Mouse (Mus musculus) stomach, embryonic 14.5 days (tissue): ENCODE results near the gene Kcnip4. TPM values are rescaled to one million over a fixed set of nuclear protein-coding genes. Genes with fewer than 3 reads are reported as not detected.

Experiments used
- ATAC-seq: fragments of 200-750 bp; cut with Nextera tagmentation; 2 replicates; pipeline ENCODE4 v1.8.0; 2017; ENCODE audit warnings: low read depth, moderate TSS enrichment; ENCODE audit not compliant: insufficient number of reproducible peaks, insufficient read depth, low FRiP score
- H3K27ac ChIP-seq: fragments of 300-500 bp; sonication (generic); 2 replicates; pipeline ENCODE4 v1.5.1; 2014; ENCODE audit warnings: mild to moderate bottlenecking, low read length, moderate library complexity, mixed read lengths
- H3K27me3 ChIP-seq: fragments of 300-500 bp; sonication (generic); 2 replicates; pipeline ENCODE4 v1.6.1; 2014; ENCODE audit warnings: low read length, control low read depth, mixed read lengths; ENCODE audit not compliant: control insufficient read depth, insufficient read depth
- H3K36me3 ChIP-seq: fragments of 300-500 bp; sonication (generic); 2 replicates; pipeline ENCODE4 v1.6.1; 2014; ENCODE audit warnings: mild to moderate bottlenecking, control low read depth, low read length, moderate library complexity, mixed read lengths; ENCODE audit not compliant: control insufficient read depth, insufficient read depth
- H3K4me1 ChIP-seq: fragments of 300-500 bp; sonication (generic); 2 replicates; pipeline ENCODE4 v1.6.1; 2014; ENCODE audit warnings: low read length, control low read depth, mixed read lengths; ENCODE audit not compliant: control insufficient read depth, insufficient read depth
- H3K4me2 ChIP-seq: fragments of 300-500 bp; sonication (generic); replicated peaks from 2 replicates; pipeline ENCODE4 v1.6.1; 2014; ENCODE audit warnings: low read depth, low read length, control low read depth
- H3K4me3 ChIP-seq: fragments of 300-500 bp; sonication (generic); 2 replicates; pipeline ENCODE4 v1.5.1; 2014; ENCODE audit warnings: low read depth, low read length, control low read depth
- H3K9ac ChIP-seq: fragments of 300-500 bp; sonication (generic); replicated peaks from 2 replicates; pipeline ENCODE4 v1.6.1; 2014; ENCODE audit warnings: low read depth, mild to moderate bottlenecking, control low read depth, low read length, moderate library complexity, mixed read lengths
- H3K9me3 ChIP-seq: fragments of 300-500 bp; sonication (generic); 2 replicates; pipeline ENCODE4 v1.6.1; 2016; ENCODE audit warnings: low read depth, low read length, control low read depth; ENCODE audit not compliant: control insufficient read depth
- WGBS: fragments of 180-500 bp; shearing (Covaris S2); extraction: QIAGEN DNeasy Blood & Tissue Kit; methylation state at CpG from one replicate; pipeline ENCODE4 v1.1.7; 2014; 5-methylcytosine and 5-hydroxymethylcytosine counted together
- polyA plus RNA-seq: library from polyadenylated mRNA; unstranded; fragments of >200 nt; fragmentation: Nextera tagmentation; extraction: Ambion mirVana; gene quantifications from 2 replicates; pipeline ENCODE4 v1.2.1, GENCODE M21; 2014

The Kcnip4 gene
- polyA plus RNA-seq, 1 experiment from 2014 or later, result 6.1 TPM

DNA sequence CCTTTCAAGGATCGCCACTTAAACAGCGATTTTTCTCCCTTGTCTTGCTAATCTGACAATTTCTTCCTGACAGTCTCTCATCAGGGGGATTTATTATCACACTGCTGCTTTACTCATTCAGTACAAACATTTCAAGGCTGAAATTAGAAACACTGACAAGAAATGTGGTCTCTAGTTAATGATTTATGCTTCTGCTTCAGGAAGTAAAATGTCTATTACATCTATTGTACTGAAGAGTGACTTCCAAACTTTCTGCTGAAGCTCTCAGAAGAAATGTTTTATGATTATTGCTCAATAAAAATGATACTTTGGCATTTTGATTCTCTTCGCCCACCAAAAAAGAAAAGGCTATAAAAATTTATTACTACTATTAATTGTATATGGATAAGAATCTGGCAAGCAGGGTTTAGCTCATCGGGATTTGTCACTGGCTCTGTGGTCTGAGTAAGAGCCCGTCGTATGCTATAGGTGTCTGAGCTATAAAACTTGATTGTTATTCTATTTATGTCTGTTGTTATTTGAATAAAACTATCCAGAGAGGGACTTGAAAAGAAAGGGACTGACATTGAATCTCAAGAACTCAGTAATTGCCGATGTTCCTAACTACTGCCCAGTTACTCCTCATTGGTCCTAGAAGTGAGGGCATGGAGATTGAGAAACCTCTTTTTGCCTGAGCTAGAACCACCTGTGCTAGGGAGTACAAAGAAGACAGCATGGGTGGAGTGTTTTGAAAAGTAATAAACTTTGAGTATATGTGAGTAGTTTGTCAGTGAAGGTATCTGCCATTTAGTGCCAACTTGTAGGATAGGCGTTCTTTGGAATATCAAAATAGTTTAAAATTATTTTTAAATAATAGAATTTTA, 844.7 kb downstream of the Kcnip4 start:
- no peaks in the 10 kb centered on the region for H3K4me1 ChIP-seq
- no peaks in the 10 kb centered on the region for H3K36me3 ChIP-seq
- H3K9ac ChIP-seq, result no peak overlapping the region
- no peaks in the 10 kb centered on the region for H3K9me3 ChIP-seq
- H3K27me3 ChIP-seq, result no peaks in the 10 kb centered on the region
- no peak for ATAC-seq
- no peak overlapping the region for H3K27ac ChIP-seq
- WGBS, result 77% methylated on average over 8 of the region's 8 CpGs
- no peak overlapping the region for H3K4me3 ChIP-seq
- H3K4me2 ChIP-seq, result no peak overlapping the region

- no peak for ATAC-seq
- no peak overlapping the region for H3K27ac ChIP-seq
- 83% methylated on average over 3 of the region's 3 CpGs for WGBS
These were observed 862.2 kb downstream of the Kcnip4 start for GRCm38 (mm10) chr5:48662504-48662903.

GRCm38 (mm10) chr5:48659975-48660374, 864.7 kb downstream of the Kcnip4 start:
- H3K27ac ChIP-seq, result no peak overlapping the region
- no peaks in the 10 kb centered on the region for H3K4me1 ChIP-seq
- no peaks in the 10 kb centered on the region for H3K9me3 ChIP-seq
- ATAC-seq, result no peak
- H3K36me3 ChIP-seq, result no peaks in the 10 kb centered on the region
- H3K27me3 ChIP-seq, result no peaks in the 10 kb centered on the region
- no peak overlapping the region for H3K9ac ChIP-seq
- H3K4me3 ChIP-seq, result no peak overlapping the region
- H3K4me2 ChIP-seq, result no peak overlapping the region
- 96% methylated on average over 3 of the region's 3 CpGs for WGBS

More at GRCm38 (mm10) chr5:48662504-48662903, 862.2 kb downstream of the Kcnip4 start:
- Histone ChIP-seq H3K9ac (no peak overlapping the region), H3K4me1 (no peaks in the 10 kb centered on the region), H3K36me3 (no peaks in the 10 kb centered on the region), H3K4me2 (no peak overlapping the region), H3K9me3 (no peaks in the 10 kb centered on the region), H3K27me3 (no peaks in the 10 kb centered on the region), H3K4me3 (no peak overlapping the region)

- Histone ChIP-seq H3K27me3 (no peaks in the 10 kb centered on the region), H3K4me1 (no peaks in the 10 kb centered on the region), H3K9ac (no peak overlapping the region), H3K4me2 (no peak overlapping the region), H3K4me3 (no peak overlapping the region), H3K27ac (no peak overlapping the region), H3K9me3 (no peaks in the 10 kb centered on the region), H3K36me3 (no peaks in the 10 kb centered on the region)
- ATAC-seq, result no peak
- 53% methylated on average over 4 of the region's 4 CpGs for WGBS
These were observed 874.2 kb downstream of the Kcnip4 start for GRCm38 (mm10) chr5:48650496-48650895.

DNA sequence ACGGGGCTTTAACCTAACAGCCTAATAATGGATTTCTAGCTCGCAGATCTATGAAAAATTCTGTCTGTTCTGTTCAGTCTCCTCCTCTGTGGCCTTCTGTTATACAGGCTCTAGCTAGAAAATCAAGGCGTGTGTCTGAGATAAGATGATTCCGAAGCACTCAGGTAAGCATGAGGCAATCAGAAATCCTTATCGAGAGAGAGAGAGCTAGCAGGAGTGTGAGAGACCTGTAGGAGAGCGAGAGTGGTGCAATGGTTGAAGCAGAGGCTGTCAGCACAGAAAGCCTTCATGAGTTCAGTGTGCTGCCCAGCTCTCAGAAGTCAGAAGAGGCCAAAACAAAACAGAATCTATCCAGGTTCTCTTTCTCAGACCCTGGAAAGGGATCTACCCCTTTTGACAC, 888.0 kb downstream of the Kcnip4 start:
- no peak for ATAC-seq
- Histone ChIP-seq H3K36me3 (no peaks in the 10 kb centered on the region), H3K9ac (no peak overlapping the region), H3K4me3 (no peak overlapping the region), H3K27me3 (no peaks in the 10 kb centered on the region), H3K4me1 (no peaks in the 10 kb centered on the region), H3K4me2 (no peak overlapping the region), H3K27ac (no peak overlapping the region), H3K9me3 (no peaks in the 10 kb centered on the region)
- 86% methylated on average over 6 of the region's 6 CpGs for WGBS

DNA sequence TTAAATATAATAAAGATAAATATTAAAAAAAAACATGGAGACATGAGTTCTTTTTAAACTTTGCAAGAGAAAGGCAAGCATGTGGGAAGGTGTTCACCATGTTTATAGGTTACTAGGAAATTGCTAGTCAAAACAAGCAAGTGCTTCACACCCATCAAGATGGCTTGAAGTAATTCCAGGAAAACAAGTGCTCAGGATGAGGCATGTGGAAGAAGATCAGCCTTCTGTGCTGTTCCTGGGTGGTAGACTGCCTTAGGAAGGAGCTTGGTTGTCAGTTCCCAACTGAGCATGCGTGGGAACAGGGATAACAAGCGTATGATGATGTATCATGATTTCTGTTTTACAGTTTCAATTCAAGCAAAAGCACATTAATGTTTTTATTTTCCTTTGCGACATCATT, 891.1 kb downstream of the Kcnip4 start:
- H3K4me2 ChIP-seq, result no peak overlapping the region
- no peaks in the 10 kb centered on the region for H3K27me3 ChIP-seq
- no peak overlapping the region for H3K9ac ChIP-seq
- H3K4me1 ChIP-seq, result no peaks in the 10 kb centered on the region
- H3K9me3 ChIP-seq, result no peaks in the 10 kb centered on the region
- no peak overlapping the region for H3K27ac ChIP-seq
- H3K36me3 ChIP-seq, result no peaks in the 10 kb centered on the region
- H3K4me3 ChIP-seq, result no peak overlapping the region
- 92% methylated on average over 3 of the region's 3 CpGs for WGBS
- ATAC-seq, result no peak

- Histone ChIP-seq H3K4me2 (no peak overlapping the region), H3K4me3 (no peak overlapping the region), H3K27me3 (no peaks in the 10 kb centered on the region), H3K9ac (no peak overlapping the region), H3K9me3 (no peaks in the 10 kb centered on the region), H3K27ac (no peak overlapping the region), H3K4me1 (no peaks in the 10 kb centered on the region), H3K36me3 (no peaks in the 10 kb centered on the region)
- 77% methylated on average over 7 of the region's 7 CpGs for WGBS
- ATAC-seq, result no peak
These were observed 901.3 kb downstream of the Kcnip4 start for GRCm38 (mm10) chr5:48623370-48623769.

DNA sequence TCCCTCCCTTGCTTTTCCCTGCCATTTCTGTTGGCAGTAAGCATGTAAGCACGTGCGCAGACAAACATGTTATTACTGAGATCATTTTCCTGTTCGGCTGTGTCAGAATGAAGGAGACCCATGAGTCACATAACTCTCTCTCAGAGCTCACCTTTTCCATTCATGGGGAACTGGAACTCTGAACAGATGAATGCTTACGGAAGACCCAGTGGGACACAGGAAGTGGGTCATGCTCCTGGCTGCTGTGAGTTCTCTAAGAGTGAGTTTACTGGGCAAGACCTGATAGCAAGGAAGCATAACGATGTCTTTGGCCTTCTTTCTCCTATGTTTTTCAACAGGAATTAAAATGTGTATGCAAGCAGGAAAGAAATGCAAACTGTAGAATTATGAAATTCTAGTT, 917.8 kb downstream of the Kcnip4 start:
- Histone ChIP-seq H3K9ac (no peak overlapping the region), H3K4me3 (no peak overlapping the region), H3K27ac (no peak overlapping the region), H3K4me2 (no peak overlapping the region), H3K27me3 (no peaks in the 10 kb centered on the region), H3K9me3 (no peaks in the 10 kb centered on the region), H3K4me1 (no peaks in the 10 kb centered on the region), H3K36me3 (no peaks in the 10 kb centered on the region)
- ATAC-seq, result no peak
- 87% methylated on average over 5 of the region's 5 CpGs for WGBS

GRCm38 (mm10) chr5:48606281-48606680, 918.4 kb downstream of the Kcnip4 start:
- Histone ChIP-seq H3K4me3 (no peak overlapping the region), H3K27ac (no peak overlapping the region), H3K9ac (no peak overlapping the region), H3K4me1 (no peaks in the 10 kb centered on the region), H3K4me2 (no peak overlapping the region), H3K36me3 (no peaks in the 10 kb centered on the region), H3K9me3 (no peaks in the 10 kb centered on the region), H3K27me3 (no peaks in the 10 kb centered on the region)
- WGBS, result 93% methylated on average over 9 of the region's 9 CpGs
- ATAC-seq, result no peak
